In genomic region chr5:92830391-92830790, GRCm38 (mm10) we compare ENCODE assay signal across 28 mouse cellular contexts.
"Had no signal": no experiment of that assay in that cellular context is flagged by ENCODE, and none has a peak within 500 bp of the region (broad histone marks: within the 10 kb centered on the region; RNA-seq: fewer than 3 reads in every experiment).

No protein-coding gene starts in this region.

- H3K27ac ChIP-seq: embryonic facial prominence, embryonic 10.5 days; embryonic facial prominence, embryonic 12.5 days; embryonic facial prominence, embryonic 13.5 days; embryonic facial prominence, embryonic 15.5 days; forebrain, embryonic 12.5 days; forebrain, embryonic 13.5 days; gastrocnemius, adult 2 months had no signal

- H3K9me3 ChIP-seq: embryonic facial prominence, embryonic 10.5 days; embryonic facial prominence, embryonic 12.5 days; embryonic facial prominence, embryonic 13.5 days; embryonic facial prominence, embryonic 15.5 days; forebrain, embryonic 10.5 days; forebrain, embryonic 12.5 days; forebrain, embryonic 13.5 days had no signal

- H3K36me3 ChIP-seq: embryonic facial prominence, embryonic 10.5 days; embryonic facial prominence, embryonic 12.5 days; embryonic facial prominence, embryonic 13.5 days; embryonic facial prominence, embryonic 15.5 days; forebrain, embryonic 10.5 days; forebrain, embryonic 12.5 days had no signal

- H3K4me1 ChIP-seq: embryonic facial prominence, embryonic 12.5 days; embryonic facial prominence, embryonic 13.5 days; embryonic facial prominence, embryonic 15.5 days had no signal

- H3K4me3 ChIP-seq: embryonic facial prominence, embryonic 10.5 days; embryonic facial prominence, embryonic 12.5 days; embryonic facial prominence, embryonic 13.5 days; embryonic facial prominence, embryonic 15.5 days; erythroblast, embryonic 14.5 days; forebrain, embryonic 10.5 days; forebrain, embryonic 12.5 days; forebrain, embryonic 13.5 days; gastrocnemius, adult 2 months had no signal

- ATAC-seq: forebrain, embryonic 13.5 days; forebrain, embryonic 14.5 days; forebrain, embryonic 16.5 days; forebrain, postnatal 0 days had no signal

- H3K27me3 ChIP-seq: embryonic facial prominence, embryonic 12.5 days; embryonic facial prominence, embryonic 13.5 days; embryonic facial prominence, embryonic 15.5 days; forebrain, embryonic 12.5 days; forebrain, embryonic 13.5 days had no signal

- H3K4me2 ChIP-seq: embryonic facial prominence, embryonic 12.5 days; embryonic facial prominence, embryonic 13.5 days; embryonic facial prominence, embryonic 15.5 days; forebrain, embryonic 12.5 days; forebrain, embryonic 13.5 days had no signal

- DNase-seq: cerebellum, adult 18-20 months; cerebellum, adult 2 months; cerebellum, adult 8-10 months; cerebellum, adult 9-10 months; cerebellum, adult 9-11 months; cerebellum, postnatal 10 days; cerebellum, postnatal 14 days; cerebellum, postnatal 25 days; cerebellum, postnatal 36 days; embryo, embryonic 11 days; forebrain, postnatal 0 days; gastrocnemius, adult 2 months; gastrocnemius, postnatal 10 days; gastrocnemius, postnatal 14 days; gastrocnemius, postnatal 25 days; gastrocnemius, postnatal 36 days; heart, adult 11 months; heart, adult 18-20 months had no signal

- H3K9ac ChIP-seq: embryonic facial prominence, embryonic 12.5 days; embryonic facial prominence, embryonic 13.5 days; embryonic facial prominence, embryonic 15.5 days; forebrain, embryonic 12.5 days; forebrain, embryonic 13.5 days; forebrain, postnatal 0 days had no signal
